Mouse (Mus musculus) G1E (cell line): ENCODE data around the gene Gabarap. TPM values are rescaled to one million over a fixed set of nuclear protein-coding genes. Genes with fewer than 3 reads are reported as not detected.

Source experiments
- ATAC-seq: 2 replicates; pipeline ENCODE4 v1.8.0; 2016; ENCODE audit warnings: mild to moderate bottlenecking; ENCODE audit not compliant: insufficient number of reproducible peaks, poor library complexity, low FRiP score, severe bottlenecking; ENCODE audit errors: extremely low read depth
- DNase-seq: peaks from one replicate; pipeline ENCODE4 v3.0.0; 2012; ENCODE audit warnings: low spot score
- H3K27me3 ChIP-seq: 2 replicates; pipeline ENCODE4 v1.6.1; 2012; ENCODE audit warnings: mild to moderate bottlenecking, low read length, inconsistent platforms; ENCODE audit not compliant: insufficient read depth
- H3K36me3 ChIP-seq: replicated peaks from 2 replicates; pipeline ENCODE3; 2012; ENCODE audit warnings: mild to moderate bottlenecking, inconsistent platforms
- H3K4me1 ChIP-seq: 2 replicates; pipeline ENCODE4 v1.6.1; 2012; ENCODE audit warnings: low read depth, low read length, inconsistent platforms, mixed read lengths; ENCODE audit not compliant: insufficient read depth
- H3K4me3 ChIP-seq: 2 replicates; pipeline ENCODE4 v1.5.1; 2012; ENCODE audit warnings: low read depth, mild to moderate bottlenecking, inconsistent platforms, low read length, moderate library complexity, mixed read lengths
- H3K9me3 ChIP-seq: replicated peaks from 2 replicates; pipeline ENCODE4 v1.6.1; 2012; ENCODE audit warnings: inconsistent platforms
- CTCF ChIP-seq: IDR thresholded peaks from 2 replicates; pipeline ENCODE4 v1.5.1; 2012; ENCODE audit warnings: low read depth, low read length, inconsistent platforms, mixed read lengths
- GATA1 ChIP-seq: IDR thresholded peaks from 2 replicates; pipeline ENCODE4 v1.6.1; 2012; ENCODE audit warnings: borderline replicate concordance, low read length, inconsistent platforms, mixed read lengths
- GATA2 ChIP-seq: IDR thresholded peaks from 2 replicates; pipeline ENCODE4 v1.6.1; 2012; ENCODE audit warnings: low read depth, low read length, inconsistent platforms, borderline replicate concordance
- POLR2AphosphoS5 ChIP-seq: IDR thresholded peaks from 2 replicates; pipeline ENCODE4 v1.6.1; 2012; ENCODE audit warnings: low read depth, low read length, inconsistent platforms; ENCODE audit not compliant: insufficient replicate concordance
- TAL1 ChIP-seq: conservative IDR thresholded peaks from 2 replicates; pipeline ENCODE4 v1.6.1; 2012; ENCODE audit warnings: low read depth, low read length, inconsistent platforms, mixed read lengths
- polyA plus RNA-seq: library from polyadenylated mRNA; stranded (reverse); fragments of >175 nt; gene quantifications from 2 replicates; pipeline ENCODE4 v1.2.3, GENCODE M21; 2012
- total RNA-seq, 2 experiments: library from RNA; stranded (forward) in 1 of 2; stranded (reverse) in 1 of 2; fragments of 200-1000 nt in 1 of 2; fragments of >200 nt in 1 of 2; fragmentation: Nextera tagmentation in 1 of 2; gene quantifications; 2 replicates each; pipeline ENCODE4 v1.2.3; 2014 to 2017

Gene Gabarap
- total and polyA plus RNA-seq, 3 experiments: 345 to 762 (median 569) TPM

DNA sequence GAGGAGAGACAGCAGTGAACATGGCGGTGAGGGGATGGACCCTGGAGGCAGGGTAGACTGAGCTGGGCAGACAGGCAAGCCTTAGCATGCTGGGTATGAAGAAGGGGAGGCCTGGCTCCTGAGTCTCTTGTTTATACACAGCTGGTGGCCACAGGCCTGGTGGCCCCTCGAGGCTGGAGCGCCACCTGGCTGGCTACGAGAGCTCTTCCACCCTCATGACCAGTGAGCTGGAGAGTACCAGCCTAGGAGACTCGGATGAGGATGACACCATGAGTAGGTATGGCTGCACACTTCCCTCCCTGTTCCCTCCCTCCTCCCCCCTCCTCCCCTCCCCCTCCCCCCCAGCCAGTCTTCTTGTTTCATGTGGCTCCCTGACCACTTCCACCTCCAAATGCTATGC, 14.6 kb downstream of the Gabarap start:
- no peaks in the 10 kb centered on the region for H3K9me3 ChIP-seq
- no peak overlapping the region for H3K4me3 ChIP-seq
- TF ChIP-seq TAL1: no peak
- no peak for TF ChIP-seq POLR2AphosphoS5
- no peak for TF ChIP-seq GATA2
- TF ChIP-seq CTCF: no peak
- no peak for TF ChIP-seq GATA1
- ATAC-seq (no peak), DNase-seq (no peak)
- H3K27me3 ChIP-seq: no peaks in the 10 kb centered on the region
- H3K4me1 ChIP-seq: peaks cover 48% of the 10 kb centered on the region
- H3K36me3 ChIP-seq: peaks cover 86% of the 10 kb centered on the region

DNA sequence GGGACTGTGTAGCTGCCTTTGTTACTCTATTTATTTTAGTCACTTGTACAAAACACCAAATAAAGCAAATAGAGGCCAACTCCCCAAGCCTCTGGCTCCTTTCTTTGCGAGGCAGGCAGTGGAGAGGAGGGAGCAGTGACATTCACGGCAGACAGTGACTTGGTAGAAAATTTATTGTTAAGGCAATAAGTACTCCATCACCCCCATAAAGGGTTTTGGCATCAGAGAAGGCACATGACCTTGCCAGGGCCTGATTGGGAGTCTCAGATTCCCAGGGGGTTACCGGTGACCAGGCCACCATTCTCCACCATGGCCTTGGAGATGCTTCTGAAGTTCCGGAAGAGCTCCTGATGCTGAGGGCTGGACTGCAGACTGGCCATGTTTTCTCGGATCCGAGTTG, 19.1 kb downstream of the Gabarap start:
- Histone ChIP-seq H3K36me3 (peaks cover 95% of the 10 kb centered on the region), H3K27me3 (no peaks in the 10 kb centered on the region), H3K4me1 (peaks cover 27% of the 10 kb centered on the region), H3K9me3 (no peaks in the 10 kb centered on the region), H3K4me3 (no peak overlapping the region)
- DNase-seq (no peak), ATAC-seq (no peak)
- TF ChIP-seq GATA1 (no peak), TAL1 (no peak), GATA2 (no peak), POLR2AphosphoS5 (no peak), CTCF (no peak)

DNA sequence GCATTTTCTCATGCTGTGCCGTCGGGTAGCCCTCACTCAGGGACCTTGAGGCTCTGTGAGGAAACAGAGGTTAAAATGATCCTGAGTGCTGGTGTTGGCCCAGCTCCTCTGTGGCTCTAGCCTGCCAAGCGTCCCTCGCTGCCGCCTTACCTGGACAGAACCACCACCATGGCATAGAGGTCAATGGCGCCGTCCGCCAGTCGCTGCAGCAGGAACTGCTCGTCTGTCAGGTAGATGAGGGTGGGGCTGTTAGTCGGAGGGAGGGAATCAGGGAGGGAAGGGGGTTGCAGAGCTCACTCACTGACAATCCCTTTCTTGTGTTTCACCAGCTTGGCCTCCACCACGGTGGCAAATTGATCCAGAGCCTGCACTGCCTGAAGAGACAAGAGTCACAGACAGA, 19.6 kb downstream of the Gabarap start:
- Histone ChIP-seq H3K4me3 (no peak overlapping the region), H3K36me3 (peaks cover 90% of the 10 kb centered on the region), H3K27me3 (no peaks in the 10 kb centered on the region), H3K4me1 (peaks cover 28% of the 10 kb centered on the region), H3K9me3 (no peaks in the 10 kb centered on the region)
- ATAC-seq: no peak
- no peak for DNase-seq
- TF ChIP-seq TAL1 (no peak), POLR2AphosphoS5 (no peak), GATA1 (no peak), GATA2 (no peak), CTCF (no peak)

DNA sequence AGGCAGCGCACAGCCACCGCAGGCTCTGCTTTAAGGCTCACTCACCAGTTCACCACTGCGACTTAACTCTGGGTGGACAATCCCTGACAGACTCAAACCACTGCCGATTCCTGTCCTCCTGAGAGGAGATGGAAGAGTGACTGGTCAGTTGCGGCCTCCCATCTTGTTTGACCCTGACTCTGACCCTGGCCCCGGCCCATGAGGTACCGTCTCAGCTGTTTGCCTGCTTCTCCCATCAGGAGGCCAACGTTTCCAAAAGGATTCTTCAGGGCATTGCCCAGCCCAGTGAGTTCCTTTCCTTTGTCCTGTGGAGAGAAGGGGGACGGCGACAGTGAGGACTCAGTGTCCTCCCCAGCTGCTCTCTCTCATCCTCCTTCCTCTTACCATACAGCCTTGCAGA, 20.0 kb downstream of the Gabarap start:
- DNase-seq (no peak), ATAC-seq (no peak)
- Histone ChIP-seq H3K27me3 (no peaks in the 10 kb centered on the region), H3K9me3 (no peaks in the 10 kb centered on the region), H3K4me3 (no peak overlapping the region), H3K36me3 (peaks cover 86% of the 10 kb centered on the region), H3K4me1 (peaks cover 25% of the 10 kb centered on the region)
- TF ChIP-seq CTCF (no peak), GATA2 (no peak), TAL1 (no peak), GATA1 (no peak), POLR2AphosphoS5 (no peak)

DNA sequence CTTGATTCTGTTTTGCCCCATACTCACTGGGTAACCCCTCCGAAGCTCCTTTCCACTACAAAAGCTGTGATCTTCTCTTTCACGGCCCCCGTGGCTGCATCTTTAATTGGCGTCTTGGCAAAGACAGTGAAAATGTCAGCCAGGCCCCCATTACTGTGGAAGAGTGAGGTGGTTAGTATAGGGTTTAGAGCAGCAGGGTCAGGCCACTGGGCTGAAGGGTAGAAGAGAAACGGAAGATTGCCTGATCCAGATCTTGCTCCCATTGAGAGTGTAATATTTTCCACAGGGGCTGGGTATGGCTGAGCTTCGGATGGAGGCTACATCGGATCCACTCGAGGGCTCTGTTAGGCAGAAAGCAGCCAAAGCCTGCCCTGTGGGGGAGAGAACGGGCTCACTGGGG, 22.0 kb downstream of the Gabarap start:
- H3K27me3 ChIP-seq: no peaks in the 10 kb centered on the region
- no peak overlapping the region for H3K4me3 ChIP-seq
- no peak for DNase-seq
- ATAC-seq: no peak
- no peaks in the 10 kb centered on the region for H3K9me3 ChIP-seq
- H3K4me1 ChIP-seq: peaks cover 34% of the 10 kb centered on the region
- TF ChIP-seq GATA1 (no peak), CTCF (no peak)
- peaks cover 66% of the 10 kb centered on the region for H3K36me3 ChIP-seq

DNA sequence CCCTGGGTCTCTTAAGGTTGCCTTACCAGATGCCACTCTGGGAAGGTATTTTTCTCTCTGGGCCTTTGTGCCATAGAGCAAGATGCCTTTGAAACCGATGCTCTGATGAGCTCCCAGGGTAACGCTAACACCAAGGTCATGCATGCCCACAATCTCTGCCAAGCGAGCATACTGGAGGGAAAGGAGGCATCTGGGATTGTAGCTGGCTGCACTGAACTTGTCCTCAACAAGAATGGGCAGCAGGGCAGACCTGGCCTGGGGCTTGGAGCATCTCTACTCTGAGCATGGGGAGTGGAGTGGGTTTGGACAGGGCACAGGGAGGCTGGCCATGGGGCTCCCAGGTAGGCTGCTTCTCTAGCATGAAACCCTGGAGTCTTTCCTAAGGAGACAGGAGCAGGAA, 22.5 kb downstream of the Gabarap start:
- peaks cover 38% of the 10 kb centered on the region for H3K4me1 ChIP-seq
- H3K27me3 ChIP-seq: no peaks in the 10 kb centered on the region
- ATAC-seq: no peak
- no peak overlapping the region for H3K4me3 ChIP-seq
- H3K36me3 ChIP-seq: peaks cover 61% of the 10 kb centered on the region
- TF ChIP-seq POLR2AphosphoS5: no peak
- no peak for TF ChIP-seq GATA1
- no peak for TF ChIP-seq GATA2
- TF ChIP-seq CTCF: no peak
- no peak for DNase-seq
- no peaks in the 10 kb centered on the region for H3K9me3 ChIP-seq

DNA sequence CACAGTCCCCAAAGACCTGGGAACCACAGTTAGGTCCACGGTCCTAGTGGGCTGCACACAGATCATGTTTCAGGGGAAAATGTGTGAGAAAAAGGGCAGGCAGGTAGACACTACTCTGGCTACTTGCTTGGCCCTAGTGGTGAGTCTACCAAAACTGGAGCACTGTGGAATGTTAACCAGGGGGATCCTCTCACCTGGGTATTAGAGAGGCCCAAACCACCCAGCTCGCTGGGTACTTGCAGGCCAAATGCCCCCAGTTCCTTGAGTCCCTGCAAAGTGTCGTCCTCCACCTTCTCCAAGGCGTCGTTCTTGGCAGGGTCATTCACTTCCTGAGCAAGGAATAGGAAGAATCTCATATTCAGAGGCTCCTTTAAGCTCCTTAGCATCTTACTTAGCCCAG, 23.1 kb downstream of the Gabarap start:
- no peak overlapping the region for H3K4me3 ChIP-seq
- peaks cover 44% of the 10 kb centered on the region for H3K4me1 ChIP-seq
- ATAC-seq: no peak

More for the DNA sequence above, 23.1 kb downstream of the Gabarap start:
- Histone ChIP-seq H3K9me3 (no peaks in the 10 kb centered on the region), H3K27me3 (no peaks in the 10 kb centered on the region), H3K36me3 (peaks cover 55% of the 10 kb centered on the region)
- DNase-seq: no peak
- TF ChIP-seq GATA1: no peak
- TF ChIP-seq GATA2: no peak
- TF ChIP-seq TAL1: no peak
- TF ChIP-seq POLR2AphosphoS5: no peak
- TF ChIP-seq CTCF: no peak
